Comparison of ENCODE assay signal across 23 mouse cellular contexts in the genomic region with DNA sequence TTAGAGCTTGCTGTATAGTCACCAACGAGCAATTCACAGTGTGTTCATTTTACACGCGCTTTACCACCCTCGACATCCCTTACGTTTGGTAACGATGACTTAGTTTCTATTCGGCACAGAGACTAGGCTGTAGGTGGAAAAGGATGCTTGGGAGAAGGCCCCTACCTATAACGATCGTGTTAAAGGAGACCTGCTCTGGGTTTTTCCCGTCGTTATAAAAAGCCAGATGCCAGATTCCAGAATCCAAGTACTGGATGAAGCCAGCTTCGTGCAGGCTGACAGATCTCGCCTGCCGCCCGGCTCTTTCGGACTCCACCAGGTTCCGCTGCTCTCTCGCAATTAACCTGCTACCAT.
DNase-seq lines count a peak whose midpoint lies in the region; ATAC-seq and TF ChIP-seq lines count a peak whose summit lies in the region.
"Had no signal": no experiment of that assay in that cellular context is flagged by ENCODE, and none has a peak within 500 bp of the region (broad histone marks: within the 10 kb centered on the region; RNA-seq: fewer than 3 reads in every experiment).

No protein-coding gene starts in this region.

- intact Hi-C loops in left cerebral cortex, adult 2 months (cut with DNase I), result no loop called here
- intact Hi-C loops in left cerebral cortex, postnatal 4 days (cut with DNase I), result no loop called here

- peaks cover 17% of the 10 kb centered on the region; the same call in 1 of the 2 replicates for H3K4me1 ChIP-seq in forebrain, embryonic 13.5 days
- peaks cover 29% of the 10 kb centered on the region for H3K4me1 ChIP-seq in forebrain, embryonic 10.5 days
- H3K4me1 ChIP-seq in midbrain, embryonic 11.5 days (ENCODE audit: control insufficient read depth, insufficient read depth, low read length), result peaks cover 23% of the 10 kb centered on the region
- peaks cover 6% of the 10 kb centered on the region; the same call in 1 of the 2 replicates for H3K4me1 ChIP-seq in midbrain, postnatal 0 days (ENCODE audit: insufficient read depth, low read length)
- H3K4me1 ChIP-seq in kidney, embryonic 14.5 days (ENCODE audit: control insufficient read depth, insufficient read depth, low read length), result no peaks in the 10 kb centered on the region
- H3K4me1 ChIP-seq in liver, postnatal 0 days (ENCODE audit: insufficient read depth), result no peaks in the 10 kb centered on the region
- H3K4me1 ChIP-seq: embryonic facial prominence, embryonic 15.5 days; heart, embryonic 12.5 days; liver, embryonic 15.5 days had no signal

- WGBS in forebrain, embryonic 13.5 days, result 67% methylated on average over 18 of the region's 18 CpGs
- WGBS in forebrain, embryonic 10.5 days, result 86% methylated on average over 18 of the region's 18 CpGs
- 74% methylated on average over 18 of the region's 18 CpGs for WGBS in midbrain, embryonic 11.5 days
- WGBS in midbrain, postnatal 0 days, result 55% methylated on average over 18 of the region's 18 CpGs
- WGBS in kidney, embryonic 14.5 days, result 93% methylated on average over 18 of the region's 18 CpGs
- WGBS in liver, postnatal 0 days (ENCODE audit: insufficient replicate concordance), result 85% methylated on average over 18 of the region's 18 CpGs

- DNase-seq in forebrain, embryonic 10.5 days (ENCODE audit: extremely low spot score, low spot score), result no peak
- no peak for DNase-seq in left cerebral cortex, adult 2 months (ENCODE audit: extremely low spot score in 1 of 2, low spot score in 2 of 2)
- no peak for DNase-seq in left cerebral cortex, postnatal 4 days
- DNase-seq in midbrain, embryonic 11.5 days (ENCODE audit: low spot score, missing footprints), result peak; percentile 92
- no peak for DNase-seq in midbrain, postnatal 0 days (ENCODE audit: low spot score)
- DNase-seq in liver, postnatal 0 days, result no peak
- DNase-seq: adrenal gland, postnatal 25 days; cerebellum, adult 11 months; cerebellum, adult 9-11 months; gastrocnemius, postnatal 25 days; heart, adult 18-20 months; heart, postnatal 10 days; kidney, adult 11 months; liver; lung, postnatal 4 days; right cerebral cortex, postnatal 25 days; thymus, postnatal 25 days had no signal

- no peak overlapping the region for H3K4me3 ChIP-seq in forebrain, embryonic 13.5 days
- H3K4me3 ChIP-seq in forebrain, embryonic 10.5 days, result no peak overlapping the region
- H3K4me3 ChIP-seq in left cerebral cortex, adult 2 months, result peak overlapping the region; percentile 14; the same call in 1 of the 2 replicates
- H3K4me3 ChIP-seq in midbrain, embryonic 11.5 days (ENCODE audit: low read depth, low read length), result no peak overlapping the region
- H3K4me3 ChIP-seq in midbrain, postnatal 0 days (ENCODE audit: low read depth, low read length), result no peak overlapping the region
- no peak overlapping the region for H3K4me3 ChIP-seq in kidney, embryonic 14.5 days (ENCODE audit: low read length)
- no peak overlapping the region for H3K4me3 ChIP-seq in liver, postnatal 0 days (ENCODE audit: low read depth, low read length)
- H3K4me3 ChIP-seq: embryonic facial prominence, embryonic 15.5 days; heart, embryonic 12.5 days; limb, embryonic 10.5 days; liver, embryonic 15.5 days had no signal

- H3K36me3 ChIP-seq in forebrain, embryonic 13.5 days (ENCODE audit: poor library complexity, severe bottlenecking), result no peaks in the 10 kb centered on the region
- H3K36me3 ChIP-seq in forebrain, embryonic 10.5 days (replicated peaks), result peaks cover 56% of the 10 kb centered on the region
- no peaks in the 10 kb centered on the region for H3K36me3 ChIP-seq in midbrain, embryonic 11.5 days (ENCODE audit: control insufficient read depth, insufficient read depth, low read length)
- H3K36me3 ChIP-seq in midbrain, postnatal 0 days (ENCODE audit: insufficient read depth, low read length), result no peaks in the 10 kb centered on the region
- H3K36me3 ChIP-seq in kidney, embryonic 14.5 days (ENCODE audit: control insufficient read depth, insufficient read depth, low read length), result no peaks in the 10 kb centered on the region
- H3K36me3 ChIP-seq in liver, postnatal 0 days (replicated peaks; ENCODE audit: insufficient read depth, low read length), result 0 out of 2 replicates have a peak, but pooled peaks cover 2% of the 10 kb centered on the region
- H3K36me3 ChIP-seq: heart, embryonic 12.5 days; liver, embryonic 15.5 days had no signal

- TF ChIP-seq EP300 in liver, postnatal 0 days (IDR thresholded peaks at IDR 0.05; ENCODE audit: low read depth), result no peak

- H3K27me3 ChIP-seq in forebrain, embryonic 13.5 days, result no peaks in the 10 kb centered on the region
- peaks cover 15% of the 10 kb centered on the region; the same call in 1 of the 2 replicates for H3K27me3 ChIP-seq in forebrain, embryonic 10.5 days (ENCODE audit: poor library complexity, severe bottlenecking)
- peaks cover 6% of the 10 kb centered on the region; the same call in 1 of the 2 replicates for H3K27me3 ChIP-seq in midbrain, embryonic 11.5 days (ENCODE audit: control insufficient read depth, insufficient read depth, low read length)
- no peaks in the 10 kb centered on the region for H3K27me3 ChIP-seq in midbrain, postnatal 0 days (ENCODE audit: insufficient read depth, low read length)
- H3K27me3 ChIP-seq in kidney, embryonic 14.5 days (ENCODE audit: control insufficient read depth, insufficient read depth, low read length), result no peaks in the 10 kb centered on the region
- H3K27me3 ChIP-seq in liver, postnatal 0 days (ENCODE audit: insufficient read depth, low read length), result no peaks in the 10 kb centered on the region
- H3K27me3 ChIP-seq: embryonic facial prominence, embryonic 15.5 days; heart, embryonic 12.5 days; liver, embryonic 15.5 days had no signal

- no peak overlapping the region for H3K9ac ChIP-seq in forebrain, embryonic 13.5 days
- no peak overlapping the region for H3K9ac ChIP-seq in midbrain, embryonic 11.5 days (ENCODE audit: low read length)
- H3K9ac ChIP-seq in midbrain, postnatal 0 days (replicated peaks; ENCODE audit: low read length, poor library complexity, severe bottlenecking), result no peak overlapping the region
- H3K9ac ChIP-seq in kidney, embryonic 14.5 days (ENCODE audit: low read depth, low read length), result no peak overlapping the region
- no peak overlapping the region for H3K9ac ChIP-seq in liver, postnatal 0 days (replicated peaks)
- H3K9ac ChIP-seq: embryonic facial prominence, embryonic 15.5 days; heart, embryonic 12.5 days; liver, embryonic 15.5 days had no signal

- no peak overlapping the region for H3K27ac ChIP-seq in forebrain, embryonic 13.5 days
- no peak overlapping the region for H3K27ac ChIP-seq in forebrain, embryonic 10.5 days
- no peak overlapping the region for H3K27ac ChIP-seq in left cerebral cortex, adult 2 months
- peak overlapping the region; percentile 64; the same call in 1 of the 2 replicates for H3K27ac ChIP-seq in midbrain, embryonic 11.5 days (ENCODE audit: low read depth, low read length)
- no peak overlapping the region for H3K27ac ChIP-seq in midbrain, postnatal 0 days (ENCODE audit: low read depth, low read length)
- no peak overlapping the region for H3K27ac ChIP-seq in kidney, embryonic 14.5 days (ENCODE audit: low read depth, low read length)
- no peak overlapping the region for H3K27ac ChIP-seq in liver, postnatal 0 days (ENCODE audit: low read depth)
- H3K27ac ChIP-seq: embryonic facial prominence, embryonic 15.5 days; limb, embryonic 10.5 days; liver, embryonic 15.5 days had no signal

- no peaks in the 10 kb centered on the region for H3K9me3 ChIP-seq in forebrain, embryonic 13.5 days (replicated peaks)
- H3K9me3 ChIP-seq in forebrain, embryonic 10.5 days, result no peaks in the 10 kb centered on the region
- no peaks in the 10 kb centered on the region for H3K9me3 ChIP-seq in midbrain, embryonic 11.5 days (ENCODE audit: control insufficient read depth, low read length)
- H3K9me3 ChIP-seq in midbrain, postnatal 0 days (ENCODE audit: low read length), result no peaks in the 10 kb centered on the region
- no peaks in the 10 kb centered on the region for H3K9me3 ChIP-seq in kidney, embryonic 14.5 days (ENCODE audit: control insufficient read depth, low read length)
- no peaks in the 10 kb centered on the region for H3K9me3 ChIP-seq in liver, postnatal 0 days (ENCODE audit: low read length)
- H3K9me3 ChIP-seq: embryonic facial prominence, embryonic 15.5 days; heart, embryonic 12.5 days; limb, embryonic 10.5 days; liver, embryonic 15.5 days had no signal

- no peak overlapping the region for H3K4me2 ChIP-seq in forebrain, embryonic 13.5 days
- no peak overlapping the region for H3K4me2 ChIP-seq in midbrain, embryonic 11.5 days
- peak overlapping the region; percentile 21; the same call in 1 of the 2 replicates for H3K4me2 ChIP-seq in midbrain, postnatal 0 days (ENCODE audit: low read depth, low read length, poor library complexity, severe bottlenecking)
- H3K4me2 ChIP-seq in kidney, embryonic 14.5 days (replicated peaks; ENCODE audit: low read depth, low read length), result no peak overlapping the region
- no peak overlapping the region for H3K4me2 ChIP-seq in liver, postnatal 0 days (ENCODE audit: low read depth, low read length)
- H3K4me2 ChIP-seq: embryonic facial prominence, embryonic 15.5 days; heart, embryonic 12.5 days; liver, embryonic 15.5 days had no signal

- ATAC-seq in forebrain, embryonic 13.5 days, result peak; percentile 30
- ATAC-seq in midbrain, embryonic 11.5 days (ENCODE audit: low FRiP score), result no peak
- no peak for ATAC-seq in midbrain, postnatal 0 days (ENCODE audit: low FRiP score)
- no peak for ATAC-seq in kidney, embryonic 14.5 days (ENCODE audit: low FRiP score, low TSS enrichment)
- ATAC-seq in liver, postnatal 0 days, result no peak

- no peak for TF ChIP-seq CTCF in left cerebral cortex, adult 2 months (IDR thresholded peaks at IDR 0.05)
- TF ChIP-seq CTCF in midbrain, postnatal 0 days (IDR thresholded peaks at IDR 0.05), result no peak
- no peak for TF ChIP-seq CTCF in liver, postnatal 0 days (IDR thresholded peaks at IDR 0.05; ENCODE audit: low read depth)
